Mouse (Mus musculus): ENCODE measurements around the gene Ppp3ca. TPM values are rescaled to one million over a fixed set of nuclear protein-coding genes. Genes with fewer than 3 reads are reported as not detected.

The Ppp3ca gene
- total and polyA plus RNA-seq, 3 experiments: 17.4 to 40.6 (median 32.0) TPM

DNA sequence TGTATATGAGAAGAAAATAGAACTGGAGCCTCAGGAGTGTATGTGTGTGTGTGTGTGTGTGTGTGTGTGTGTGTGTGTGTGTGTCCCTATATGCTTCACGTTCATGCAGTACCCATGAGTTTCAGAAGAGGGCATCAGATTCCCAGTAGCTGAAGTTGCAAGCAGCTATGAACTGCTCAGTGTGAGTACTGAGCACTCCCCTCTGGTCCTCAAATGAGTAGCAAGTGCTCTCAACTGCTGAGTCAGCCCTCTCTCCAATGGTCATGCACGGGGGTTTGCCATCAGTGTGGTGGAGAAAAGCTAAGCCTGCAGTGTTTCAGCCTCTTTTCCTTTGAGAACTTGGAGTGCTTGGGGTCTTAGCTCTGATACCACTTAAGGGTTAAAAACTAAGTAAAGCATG lies 122.0 kb downstream of the Ppp3ca start:
- Histone ChIP-seq H3K36me3 (ENCODE audit: control insufficient read depth in 1 of 2, insufficient read depth in 2 of 2, low read length in 2 of 2) (peaks cover 0 to 34% of the 10 kb centered on the region in 2 experiments; a peak in 2 of 4 replicates), H3K27ac (ENCODE audit: control insufficient read depth, low read depth, low read length) (peak overlapping the region; percentile 63), H3K27me3 (ENCODE audit: control insufficient read depth in 1 of 2, insufficient read depth in 2 of 2, low read length in 2 of 2) (no peaks in the 10 kb centered on the region), H3K4me1 (ENCODE audit: control insufficient read depth in 1 of 2, insufficient read depth in 2 of 2, low read length in 2 of 2) (peaks cover 15 to 27% of the 10 kb centered on the region in 2 experiments), H3K79me2 (ENCODE audit: control insufficient read depth, insufficient read depth, low read length, poor library complexity) (no peaks in the 10 kb centered on the region), H3K4me3 (ENCODE audit: control insufficient read depth in 1 of 2, insufficient read depth in 1 of 2, low read depth in 2 of 2, low read length in 2 of 2) (no peak overlapping the region), H3K9me3 (replicated peaks; ENCODE audit: insufficient read depth, low read length) (no peaks in the 10 kb centered on the region), H3K9ac (ENCODE audit: control insufficient read depth, low read depth, low read length, poor library complexity, severe bottlenecking) (no peak overlapping the region)
- TF ChIP-seq MXI1 (IDR thresholded peaks at IDR 0.05; ENCODE audit: low read depth, low read length) (no peak), ZNF384 (IDR thresholded peaks at IDR 0.05; ENCODE audit: low read depth, low read length) (no peak), CTCF (IDR thresholded peaks at IDR 0.05 in 2 of 3, conservative IDR thresholded peaks at IDR 0.05 in 1 of 3; ENCODE audit: control insufficient read depth in 1 of 3, insufficient read depth in 1 of 3, low read depth in 2 of 3, low read length in 3 of 3, poor library complexity in 1 of 3, severe bottlenecking in 1 of 3) (peak in 2 of 3 experiments; percentile 8 to 28; a peak in 3 of 6 replicates), NRF1 (IDR thresholded peaks at IDR 0.05; ENCODE audit: insufficient read depth, low read depth, low read length, poor library complexity, severe bottlenecking) (no peak)
- no peak for DNase-seq (ENCODE audit: low read depth, low spot score)

DNA sequence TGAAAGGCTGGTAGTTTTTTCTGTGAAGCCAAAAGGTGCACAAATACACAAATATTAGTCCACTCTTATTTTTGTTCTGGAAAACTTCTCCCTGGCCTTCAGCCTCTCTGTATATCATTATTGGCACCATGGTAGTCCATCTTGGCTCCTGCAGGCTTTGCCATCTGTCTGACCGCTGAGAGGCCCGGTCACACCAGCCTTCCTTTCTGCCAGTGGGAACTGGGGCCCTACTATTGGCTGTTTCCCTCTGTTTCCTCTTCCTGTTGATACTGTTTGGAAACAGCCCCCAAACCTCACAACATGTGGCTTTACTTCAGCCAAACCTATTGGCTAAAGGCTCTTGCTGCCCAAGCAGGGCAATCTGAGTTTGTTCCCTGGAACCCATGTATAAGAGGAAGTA lies 123.5 kb downstream of the Ppp3ca start:
- Histone ChIP-seq H3K9ac (ENCODE audit: control insufficient read depth, low read depth, low read length, poor library complexity, severe bottlenecking) (no peak overlapping the region), H3K27ac (ENCODE audit: control insufficient read depth, low read depth, low read length) (no peak overlapping the region), H3K9me3 (replicated peaks; ENCODE audit: insufficient read depth, low read length) (no peaks in the 10 kb centered on the region), H3K4me1 (ENCODE audit: control insufficient read depth in 1 of 2, insufficient read depth in 2 of 2, low read length in 2 of 2) (peaks cover 15 to 35% of the 10 kb centered on the region in 2 experiments), H3K27me3 (ENCODE audit: control insufficient read depth in 1 of 2, insufficient read depth in 2 of 2, low read length in 2 of 2) (no peaks in the 10 kb centered on the region), H3K4me3 (ENCODE audit: control insufficient read depth in 1 of 2, insufficient read depth in 1 of 2, low read depth in 2 of 2, low read length in 2 of 2) (no peak overlapping the region), H3K36me3 (ENCODE audit: control insufficient read depth in 1 of 2, insufficient read depth in 2 of 2, low read length in 2 of 2) (peaks cover 0 to 45% of the 10 kb centered on the region in 2 experiments; a peak in 2 of 4 replicates), H3K79me2 (ENCODE audit: control insufficient read depth, insufficient read depth, low read length, poor library complexity) (no peaks in the 10 kb centered on the region)
- TF ChIP-seq MXI1 (IDR thresholded peaks at IDR 0.05; ENCODE audit: low read depth, low read length): no peak
- DNase-seq (ENCODE audit: low read depth, low spot score): no peak

DNA sequence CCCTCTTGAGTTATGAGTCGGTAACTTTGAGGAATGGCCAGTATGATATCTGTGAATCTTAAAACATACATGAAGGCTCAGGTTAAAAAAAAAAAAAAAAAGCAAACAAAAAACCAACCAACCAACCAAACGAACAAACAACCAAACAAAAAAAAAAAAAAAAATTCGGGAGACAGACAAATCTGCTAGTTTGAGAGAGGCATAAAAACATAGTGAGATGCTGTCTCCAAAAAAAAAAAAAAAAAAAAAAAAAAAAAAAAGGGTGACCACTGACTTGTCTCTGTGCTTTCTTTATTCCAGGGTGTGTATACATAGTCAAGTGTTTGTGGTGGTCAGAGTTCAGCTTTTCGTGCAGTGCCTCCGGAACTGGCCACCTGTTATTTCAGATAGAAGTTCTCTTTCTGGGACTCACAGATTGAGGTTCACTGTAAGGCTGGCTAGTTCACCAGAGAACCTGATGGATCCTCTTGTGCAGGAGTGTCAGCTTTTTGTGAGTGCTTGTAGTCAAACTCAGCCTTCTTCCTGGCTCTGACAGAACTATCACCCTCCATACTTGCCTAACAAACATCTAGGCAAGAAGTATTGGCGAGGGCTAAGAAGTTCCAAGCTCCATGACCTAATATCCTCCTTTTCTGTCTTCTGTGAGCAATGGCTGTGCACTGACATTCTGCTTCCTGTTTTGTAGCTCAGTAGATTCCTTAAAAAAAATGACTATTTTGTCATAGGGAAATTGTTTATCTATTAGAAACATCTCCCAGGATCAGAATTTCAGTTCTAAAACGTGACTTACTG lies 124.7 kb downstream of the Ppp3ca start:
- H3K4me1 ChIP-seq (ENCODE audit: control insufficient read depth in 1 of 2, insufficient read depth in 2 of 2, low read length in 2 of 2): peaks cover 18 to 38% of the 10 kb centered on the region in 2 experiments
- TF ChIP-seq ZNF384 (IDR thresholded peaks at IDR 0.05; ENCODE audit: low read depth, low read length): peak; percentile 65
- TF ChIP-seq E2F4 (IDR thresholded peaks at IDR 0.05; ENCODE audit: borderline replicate concordance, low read depth, low read length): no peak

DNA sequence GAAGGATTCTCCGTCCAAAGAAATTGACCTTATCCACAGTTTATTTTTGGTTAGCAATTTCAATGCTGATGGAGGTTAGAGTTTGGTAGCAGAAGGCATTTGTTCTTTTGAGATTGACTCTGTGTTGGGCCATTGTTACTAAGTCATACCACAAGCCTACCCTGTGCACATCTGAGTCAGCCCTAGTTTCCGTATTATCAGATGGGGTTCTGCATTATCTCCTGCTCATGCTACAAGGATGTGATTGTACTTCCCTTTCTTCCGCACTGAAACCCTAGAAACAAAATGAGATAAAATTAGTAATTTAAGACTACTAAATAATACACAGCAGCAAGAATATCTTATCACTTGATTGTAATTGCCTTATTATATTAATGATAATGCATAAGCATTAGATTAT lies 129.0 kb downstream of the Ppp3ca start:
- H3K79me2 ChIP-seq (ENCODE audit: control insufficient read depth, insufficient read depth, low read length, poor library complexity): no peaks in the 10 kb centered on the region
- peak; percentile 71 for DNase-seq (ENCODE audit: low read depth, low spot score)
- no peaks in the 10 kb centered on the region for H3K27me3 ChIP-seq (ENCODE audit: control insufficient read depth in 1 of 2, insufficient read depth in 2 of 2, low read length in 2 of 2)
- peak overlapping the region; percentile 15; the same call in 1 of the 2 replicates for H3K27ac ChIP-seq (ENCODE audit: control insufficient read depth, low read depth, low read length)
- peaks cover 0 to 22% of the 10 kb centered on the region in 2 experiments; a peak in 3 of 4 replicates for H3K36me3 ChIP-seq (ENCODE audit: control insufficient read depth in 1 of 2, insufficient read depth in 2 of 2, low read length in 2 of 2)
- no peak overlapping the region for H3K4me3 ChIP-seq (ENCODE audit: control insufficient read depth in 1 of 2, insufficient read depth in 1 of 2, low read depth in 2 of 2, low read length in 2 of 2)
- no peaks in the 10 kb centered on the region for H3K9me3 ChIP-seq (replicated peaks; ENCODE audit: insufficient read depth, low read length)
- H3K9ac ChIP-seq (ENCODE audit: control insufficient read depth, low read depth, low read length, poor library complexity, severe bottlenecking): no peak overlapping the region
- H3K4me1 ChIP-seq (ENCODE audit: control insufficient read depth in 1 of 2, insufficient read depth in 2 of 2, low read length in 2 of 2): peaks cover 3 to 16% of the 10 kb centered on the region in 2 experiments
- TF ChIP-seq SIN3A (IDR thresholded peaks at IDR 0.05; ENCODE audit: low read length) (peak; percentile 53; the same call in 1 of the 2 replicates), ELF1 (IDR thresholded peaks at IDR 0.05; ENCODE audit: low read depth, low read length) (peak; percentile 37; the same call in 1 of the 2 replicates), GATA1 (IDR thresholded peaks at IDR 0.05; ENCODE audit: low read depth, low read length) (peak; percentile 97), ETS1 (IDR thresholded peaks at IDR 0.05; ENCODE audit: low read depth, low read length) (peak; percentile 86), RCOR1 (IDR thresholded peaks at IDR 0.05; ENCODE audit: low read depth, low read length) (peak; percentile 94), JUND (IDR thresholded peaks at IDR 0.05; ENCODE audit: low read depth, low read length) (0 out of 2 replicates have a peak, but pooled peaks have one; percentile 23), POLR2A (IDR thresholded peaks at IDR 0.05; ENCODE audit: control insufficient read depth in 1 of 2, insufficient read depth in 1 of 2, low read depth in 1 of 2, low read length in 2 of 2, poor library complexity in 1 of 2) (no peak), SMC3 (IDR thresholded peaks at IDR 0.05; ENCODE audit: low read depth, low read length) (no peak), MXI1 (IDR thresholded peaks at IDR 0.05; ENCODE audit: low read depth, low read length) (0 out of 2 replicates have a peak, but pooled peaks have one; percentile 32), MYC (IDR thresholded peaks at IDR 0.05; ENCODE audit: low read depth, low read length) (peak; percentile 59; the same call in 1 of the 2 replicates), BHLHE40 (IDR thresholded peaks at IDR 0.05; ENCODE audit: borderline replicate concordance, low read depth, low read length) (peak; percentile 45; the same call in 1 of the 2 replicates), TCF12 (IDR thresholded peaks at IDR 0.05; ENCODE audit: low read depth, low read length) (peak; percentile 81), UBTF (IDR thresholded peaks at IDR 0.05; ENCODE audit: borderline replicate concordance, insufficient read depth, low read depth, low read length) (no peak)

More for the DNA sequence above, 124.7 kb downstream of the Ppp3ca start:
- DNase-seq (ENCODE audit: low read depth, low spot score): no peak
- H3K9ac ChIP-seq (ENCODE audit: control insufficient read depth, low read depth, low read length, poor library complexity, severe bottlenecking): no peak overlapping the region
- H3K9me3 ChIP-seq (replicated peaks; ENCODE audit: insufficient read depth, low read length): no peaks in the 10 kb centered on the region
- H3K27me3 ChIP-seq (ENCODE audit: control insufficient read depth in 1 of 2, insufficient read depth in 2 of 2, low read length in 2 of 2): no peaks in the 10 kb centered on the region
- H3K36me3 ChIP-seq (ENCODE audit: control insufficient read depth in 1 of 2, insufficient read depth in 2 of 2, low read length in 2 of 2): peaks cover 0 to 50% of the 10 kb centered on the region in 2 experiments; a peak in 2 of 4 replicates
- H3K4me3 ChIP-seq (ENCODE audit: control insufficient read depth in 1 of 2, insufficient read depth in 1 of 2, low read depth in 2 of 2, low read length in 2 of 2): no peak overlapping the region
- no peak overlapping the region for H3K27ac ChIP-seq (ENCODE audit: control insufficient read depth, low read depth, low read length)
- no peaks in the 10 kb centered on the region for H3K79me2 ChIP-seq (ENCODE audit: control insufficient read depth, insufficient read depth, low read length, poor library complexity)

All from MEL (cell line).